Mouse (Mus musculus): ENCODE results near the gene Atf6b. TPM values are rescaled to one million over a fixed set of nuclear protein-coding genes. Genes with fewer than 3 reads are reported as not detected.

Gene Atf6b
- total and polyA plus RNA-seq, 3 experiments = 45.3 to 101 TPM; not detected in 1

GRCm38 (mm10) chr17:34649106-34649864, 2.3 kb downstream of the Atf6b start:
- no peak for TF ChIP-seq CHD2 (IDR thresholded peaks at IDR 0.05; ENCODE audit: low read length)
- TF ChIP-seq POLR2AphosphoS2 (IDR thresholded peaks at IDR 0.05; ENCODE audit: low read length) = no peak
- no peak for TF ChIP-seq GATA1 (IDR thresholded peaks at IDR 0.05; ENCODE audit: low read depth, low read length)
- no peak for TF ChIP-seq TAL1 (IDR thresholded peaks at IDR 0.05; ENCODE audit: low read length)
- TF ChIP-seq POLR2A (IDR thresholded peaks at IDR 0.05; ENCODE audit: control insufficient read depth in 1 of 2, insufficient read depth in 1 of 2, low read depth in 1 of 2, low read length in 2 of 2, poor library complexity in 1 of 2) = no peak
- no peak for TF ChIP-seq RCOR1 (IDR thresholded peaks at IDR 0.05; ENCODE audit: low read depth, low read length)
- no peak for TF ChIP-seq MYC (IDR thresholded peaks at IDR 0.05; ENCODE audit: low read depth, low read length)
- TF ChIP-seq ZNF384 (IDR thresholded peaks at IDR 0.05; ENCODE audit: low read depth, low read length) = no peak
- TF ChIP-seq TCF12 (IDR thresholded peaks at IDR 0.05; ENCODE audit: low read depth, low read length) = no peak
- TF ChIP-seq JUND (IDR thresholded peaks at IDR 0.05; ENCODE audit: low read depth, low read length) = no peak
- TF ChIP-seq NELFE (IDR thresholded peaks at IDR 0.05; ENCODE audit: low read depth, low read length) = no peak
- no peak for TF ChIP-seq BHLHE40 (IDR thresholded peaks at IDR 0.05; ENCODE audit: borderline replicate concordance, low read depth, low read length)
- Histone ChIP-seq H3K4me3 (ENCODE audit: control insufficient read depth in 1 of 2, insufficient read depth in 1 of 2, low read depth in 2 of 2, low read length in 2 of 2) (no peak overlapping the region), H3K4me1 (ENCODE audit: control insufficient read depth in 1 of 2, insufficient read depth in 2 of 2, low read length in 2 of 2) (peaks cover 0 to 14% of the 10 kb centered on the region in 2 experiments; a peak in 3 of 4 replicates), H3K79me2 (ENCODE audit: control insufficient read depth, insufficient read depth, low read length, poor library complexity) (peaks cover 15% of the 10 kb centered on the region), H3K27me3 (ENCODE audit: control insufficient read depth in 1 of 2, insufficient read depth in 2 of 2, low read length in 2 of 2) (no peaks in the 10 kb centered on the region), H3K27ac (ENCODE audit: control insufficient read depth, low read depth, low read length) (no peak overlapping the region), H3K9me3 (replicated peaks; ENCODE audit: insufficient read depth, low read length) (no peaks in the 10 kb centered on the region), H3K9ac (ENCODE audit: control insufficient read depth, low read depth, low read length, poor library complexity, severe bottlenecking) (no peak overlapping the region), H3K36me3 (ENCODE audit: control insufficient read depth in 1 of 2, insufficient read depth in 2 of 2, low read length in 2 of 2) (peaks cover 0 to 9% of the 10 kb centered on the region in 2 experiments; a peak in 2 of 4 replicates)
- DNase-seq (ENCODE audit: low read depth, low spot score) = no peak

GRCm38 (mm10) chr17:34650781-34651180, 3.8 kb downstream of the Atf6b start:
- H3K27ac ChIP-seq (ENCODE audit: control insufficient read depth, low read depth, low read length) = no peak overlapping the region
- peaks cover 0 to 5% of the 10 kb centered on the region in 2 experiments; a peak in 2 of 4 replicates for H3K36me3 ChIP-seq (ENCODE audit: control insufficient read depth in 1 of 2, insufficient read depth in 2 of 2, low read length in 2 of 2)
- no peak for DNase-seq (ENCODE audit: low read depth, low spot score)
- no peaks in the 10 kb centered on the region for H3K9me3 ChIP-seq (replicated peaks; ENCODE audit: insufficient read depth, low read length)
- H3K27me3 ChIP-seq (ENCODE audit: control insufficient read depth in 1 of 2, insufficient read depth in 2 of 2, low read length in 2 of 2) = no peaks in the 10 kb centered on the region
- H3K9ac ChIP-seq (ENCODE audit: control insufficient read depth, low read depth, low read length, poor library complexity, severe bottlenecking) = no peak overlapping the region
- H3K4me1 ChIP-seq (ENCODE audit: control insufficient read depth in 1 of 2, insufficient read depth in 2 of 2, low read length in 2 of 2) = peaks cover 0 to 8% of the 10 kb centered on the region in 2 experiments; a peak in 2 of 4 replicates
- no peak for TF ChIP-seq GATA1 (IDR thresholded peaks at IDR 0.05; ENCODE audit: low read depth, low read length)
- no peak for TF ChIP-seq TCF12 (IDR thresholded peaks at IDR 0.05; ENCODE audit: low read depth, low read length)
- no peak for TF ChIP-seq SIN3A (IDR thresholded peaks at IDR 0.05; ENCODE audit: low read length)
- TF ChIP-seq EP300 (IDR thresholded peaks at IDR 0.05; ENCODE audit: low read depth in 1 of 2, low read length in 2 of 2) = no peak
- no peak overlapping the region for H3K4me3 ChIP-seq (ENCODE audit: control insufficient read depth in 1 of 2, insufficient read depth in 1 of 2, low read depth in 2 of 2, low read length in 2 of 2)
- H3K79me2 ChIP-seq (ENCODE audit: control insufficient read depth, insufficient read depth, low read length, poor library complexity) = peaks cover 15% of the 10 kb centered on the region

Data from MEL (cell line).